Mouse (Mus musculus) lung, adult 2 months (tissue): ENCODE measurements around the gene Pptc7.

Experiments
- CTCF ChIP-seq: fragments of 200-500 bp; IDR thresholded peaks from 2 replicates; pipeline ENCODE4 v1.5.1; 2011; ENCODE audit warnings: mild to moderate bottlenecking, low read length, control low read depth; ENCODE audit not compliant: insufficient read depth
- POLR2A ChIP-seq: fragments of 200-500 bp; IDR thresholded peaks from 2 replicates; pipeline ENCODE4 v1.6.1; 2011; ENCODE audit warnings: low read depth, mild to moderate bottlenecking, control low read depth, low read length, borderline replicate concordance; ENCODE audit errors: extremely low read depth

GRCm38 (mm10) chr5:122279799-122280421, 4.3 kb upstream of the Pptc7 start:
- no peak for TF ChIP-seq CTCF
- no peak for TF ChIP-seq POLR2A
